Mouse (Mus musculus) fat pad, adult 2 months (tissue): ENCODE results near the gene Sp4.

ENCODE experiments used
- DNase-seq: peaks from one replicate; pipeline ENCODE4 v3.0.0-alpha.2; 2011; ENCODE audit warnings: low read depth, low spot score; ENCODE audit errors: extremely low read depth

Sp4 gene

DNA sequence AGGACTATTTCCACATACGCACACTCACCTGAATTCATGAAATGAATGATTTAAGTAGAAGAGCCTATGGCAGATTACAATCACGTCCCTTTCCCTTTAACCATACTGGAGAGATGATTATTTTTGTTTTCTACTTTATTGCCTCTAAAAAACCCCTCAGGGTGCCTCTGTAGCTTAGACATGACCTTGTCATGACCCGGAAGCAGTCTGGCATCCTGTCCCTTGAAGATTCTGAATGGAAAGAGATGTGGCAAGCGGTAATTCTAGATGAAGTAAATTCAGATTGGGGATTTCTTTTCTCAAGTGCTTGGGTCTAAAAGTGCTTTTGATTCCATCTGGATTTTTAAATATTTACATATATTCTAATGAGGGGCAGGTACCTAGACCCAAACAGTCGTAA is 24.9 kb downstream of the Sp4 start:
- DNase-seq = no peak

DNA sequence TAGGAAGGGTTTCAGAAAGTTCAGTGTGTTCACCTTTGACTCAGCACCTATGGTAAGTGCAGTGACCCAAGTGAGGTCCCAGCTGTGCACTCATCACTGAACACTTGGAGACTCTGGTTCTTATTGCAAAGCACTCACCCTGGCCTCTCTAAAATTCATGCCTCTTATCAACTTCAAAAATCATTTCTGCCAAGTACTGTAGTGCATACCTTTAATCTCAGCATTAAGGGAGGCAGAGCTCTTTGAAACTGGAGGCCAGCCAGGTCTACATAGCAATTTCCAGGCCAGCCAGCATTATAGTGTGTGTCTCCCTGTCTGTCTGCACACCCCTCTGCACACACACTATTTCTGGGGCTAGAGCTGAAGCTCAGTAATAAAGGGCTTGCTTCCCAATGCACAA is 36.3 kb downstream of the Sp4 start:
- no peak for DNase-seq

DNA sequence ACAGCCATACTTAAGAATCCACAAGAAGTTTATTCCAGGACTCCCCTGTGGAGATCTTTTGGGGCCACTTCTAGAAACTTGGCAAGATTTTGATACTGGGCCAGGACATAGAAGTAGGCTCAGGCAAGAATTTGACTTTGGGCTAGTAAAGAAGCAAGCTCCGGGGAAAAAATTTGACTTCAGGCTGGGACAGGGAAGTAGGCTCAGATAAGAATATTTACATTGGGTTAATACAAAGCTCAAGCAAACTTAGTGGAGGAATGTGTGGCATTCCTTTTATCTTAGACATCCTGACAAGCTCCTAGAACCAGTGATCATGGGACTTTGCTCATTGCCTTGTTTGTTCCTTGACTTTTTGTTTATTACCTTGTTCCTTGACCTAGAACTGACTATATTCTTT is 37.4 kb downstream of the Sp4 start:
- no peak for DNase-seq

DNA sequence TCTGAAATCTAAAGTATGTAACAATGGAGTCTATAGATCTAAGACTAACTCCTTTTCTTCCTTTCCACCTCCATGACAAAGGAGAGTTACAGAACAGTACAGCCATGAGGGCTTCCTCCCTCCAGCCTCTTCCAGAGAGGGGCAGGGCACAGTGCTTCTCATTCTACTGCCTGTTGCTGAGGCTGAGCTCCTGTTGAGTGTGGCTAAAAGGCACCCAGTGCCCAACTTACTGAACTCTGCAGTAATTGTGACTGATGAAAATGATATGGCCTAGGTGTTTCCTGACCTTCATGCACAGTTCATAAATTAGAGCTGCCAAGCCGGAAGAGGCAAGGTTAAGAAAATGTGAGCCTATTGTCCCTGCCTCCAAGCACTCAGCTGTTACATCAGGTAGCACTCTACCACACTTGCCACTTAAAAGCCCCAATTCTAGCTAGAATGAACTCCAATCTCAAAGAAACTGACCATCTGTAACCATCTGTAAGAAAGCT is 45.9 kb downstream of the Sp4 start:
- no peak for DNase-seq

DNA sequence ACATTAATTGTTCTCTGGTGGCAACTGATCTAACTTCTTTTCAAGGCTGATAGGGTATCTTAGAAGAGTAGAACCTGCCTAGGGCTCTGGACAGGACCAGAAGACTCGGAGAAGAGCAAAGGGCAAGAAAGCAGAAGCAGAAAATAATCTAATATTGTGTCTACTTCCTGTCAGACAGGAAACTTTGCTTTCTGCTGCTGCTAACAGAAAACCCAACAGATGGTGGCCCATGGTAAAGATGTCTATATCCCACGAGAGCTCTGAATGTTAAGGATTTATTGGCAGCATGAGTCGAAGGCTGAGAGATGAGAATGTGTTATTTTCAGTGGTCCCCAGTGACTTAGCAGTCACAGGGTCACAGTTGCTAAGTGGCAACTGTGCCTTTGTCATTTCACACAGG is 80.1 kb downstream of the Sp4 start:
- DNase-seq = no peak

DNA sequence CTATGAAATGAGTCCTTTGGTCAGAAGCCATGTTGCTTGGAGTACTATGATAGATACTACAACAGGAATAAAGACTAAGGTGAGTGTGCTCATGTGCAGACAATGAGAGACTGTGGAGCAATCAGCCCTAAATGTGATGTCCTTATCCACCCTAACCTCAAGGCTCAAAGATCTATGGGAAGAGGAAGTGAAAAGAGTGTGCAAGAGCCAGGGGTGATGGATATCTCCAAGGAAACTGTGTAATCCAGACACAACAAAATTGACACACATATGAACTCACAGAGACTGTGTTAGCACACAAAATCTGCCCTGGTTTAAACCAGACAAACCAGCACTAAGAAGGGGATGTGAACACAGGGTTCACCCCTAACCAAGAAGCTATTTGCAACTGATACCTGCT is 81.2 kb downstream of the Sp4 start:
- DNase-seq = no peak

DNA sequence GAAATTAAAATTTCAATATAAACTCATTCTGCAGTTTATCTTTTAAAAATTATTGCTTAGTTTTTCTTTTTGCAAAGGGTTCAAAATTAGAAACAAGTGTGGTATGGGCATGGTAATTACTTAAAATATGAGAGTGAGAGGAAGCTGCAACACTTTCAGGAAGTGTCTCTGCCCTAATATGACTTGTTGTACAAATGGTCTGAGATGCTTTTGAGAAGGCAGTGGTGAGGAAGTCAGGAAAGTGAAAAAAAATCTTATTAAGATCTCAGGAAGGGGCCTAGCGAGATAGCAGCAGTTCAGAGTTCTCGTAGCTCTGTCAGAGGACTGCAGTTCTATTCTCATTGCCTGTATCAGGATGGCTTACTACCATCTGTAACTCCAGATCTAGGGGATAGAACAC is 89.1 kb downstream of the Sp4 start:
- no peak for DNase-seq

DNA sequence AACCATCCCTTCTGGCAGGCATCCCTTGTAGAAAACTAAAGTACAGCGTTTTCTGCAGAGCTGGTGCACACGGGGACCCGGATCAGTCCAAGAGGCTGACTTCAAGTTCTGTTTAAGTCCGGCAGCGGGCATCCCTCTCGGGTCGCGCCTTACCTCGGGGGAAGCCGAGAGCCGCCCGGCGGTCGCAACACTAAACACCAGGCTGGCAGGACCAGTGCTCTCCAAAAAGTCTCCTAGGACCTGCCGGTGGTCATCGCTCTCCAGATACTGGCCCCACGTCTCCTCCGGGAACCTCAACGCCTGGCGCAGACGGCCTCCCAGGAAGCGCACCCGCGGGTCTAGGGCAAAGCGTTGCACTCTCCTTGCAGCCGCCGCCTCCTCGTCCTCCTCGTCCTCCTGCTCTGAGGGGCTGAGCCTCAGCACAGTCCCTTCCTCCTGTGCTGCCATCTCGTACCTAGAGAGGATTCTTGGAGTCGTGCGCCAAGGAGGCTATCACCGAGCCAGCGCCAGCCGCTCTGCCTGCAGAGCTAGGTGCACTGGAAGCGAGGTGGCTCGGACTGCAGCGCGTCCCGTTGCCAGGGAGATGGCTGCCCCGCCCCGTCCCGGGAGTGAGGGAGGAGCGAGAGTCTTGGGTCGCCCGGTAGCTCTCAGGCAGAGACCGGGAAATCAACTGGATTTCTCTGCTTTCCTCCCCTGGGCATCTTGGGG is 102.7 kb downstream of the Sp4 start, which contains the start of gene Dnah11:
TSS of gene Dnah11 (minus strand) at position 658 of the 708 bp plus-strand sequence.
- DNase-seq = no peak

DNA sequence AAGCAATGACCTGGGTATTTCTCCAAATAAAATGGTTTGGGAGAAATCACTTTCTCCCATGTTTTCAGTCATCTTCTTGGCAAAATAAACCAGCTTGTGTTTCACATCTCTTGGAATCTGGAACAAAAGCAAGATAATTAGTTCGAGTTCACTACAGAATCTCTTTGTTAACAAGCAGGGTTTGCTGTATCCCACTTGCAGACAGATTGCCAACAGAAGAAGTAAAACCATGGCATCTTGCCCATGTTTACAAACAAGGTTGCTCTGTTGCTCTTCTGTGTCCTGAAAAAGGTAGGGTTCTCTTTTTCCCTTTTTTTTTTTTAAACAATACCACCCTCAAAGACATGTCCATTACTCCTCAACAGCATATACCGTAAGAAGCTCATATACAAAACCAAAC is 104.7 kb downstream of the Sp4 start:
- DNase-seq = no peak

DNA sequence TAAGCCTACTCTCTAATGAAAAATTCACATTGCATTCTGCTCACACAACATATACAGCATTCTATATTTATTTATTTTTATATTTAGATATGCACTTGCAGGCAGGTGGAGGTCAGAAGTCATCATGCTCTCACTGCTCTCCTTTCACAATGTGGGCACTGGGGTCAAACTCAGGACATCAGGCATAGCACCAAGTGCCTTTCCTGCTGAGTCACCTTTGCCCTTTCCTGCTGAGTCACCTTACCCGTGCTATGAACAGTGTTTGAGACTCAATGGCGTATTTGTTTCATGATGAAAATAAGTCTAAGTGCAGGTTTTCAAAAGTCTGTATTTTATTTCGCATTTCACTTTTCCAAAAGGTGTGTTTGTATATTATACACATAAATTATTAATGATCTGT is 111.7 kb downstream of the Sp4 start:
- DNase-seq = no peak

DNA sequence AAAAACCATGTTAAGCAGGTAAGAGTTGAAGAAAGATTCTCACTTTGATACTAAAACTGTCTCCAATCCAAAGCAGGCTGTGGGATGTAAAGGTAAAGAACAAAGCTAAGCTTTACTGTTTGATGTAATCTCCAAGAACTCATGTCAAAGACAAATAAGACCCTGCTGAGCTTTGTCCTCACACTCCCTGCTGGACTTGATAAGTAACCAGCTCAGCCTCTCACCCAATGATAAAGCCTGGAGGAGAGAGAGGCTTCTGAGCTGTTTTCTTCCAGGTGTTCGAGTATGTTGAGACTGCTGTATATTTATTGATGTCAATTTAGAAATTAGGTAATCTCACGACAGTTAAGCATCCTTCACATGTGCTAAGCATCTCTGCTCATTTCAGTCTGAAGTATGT is 113.6 kb downstream of the Sp4 start:
- no peak for DNase-seq

DNA sequence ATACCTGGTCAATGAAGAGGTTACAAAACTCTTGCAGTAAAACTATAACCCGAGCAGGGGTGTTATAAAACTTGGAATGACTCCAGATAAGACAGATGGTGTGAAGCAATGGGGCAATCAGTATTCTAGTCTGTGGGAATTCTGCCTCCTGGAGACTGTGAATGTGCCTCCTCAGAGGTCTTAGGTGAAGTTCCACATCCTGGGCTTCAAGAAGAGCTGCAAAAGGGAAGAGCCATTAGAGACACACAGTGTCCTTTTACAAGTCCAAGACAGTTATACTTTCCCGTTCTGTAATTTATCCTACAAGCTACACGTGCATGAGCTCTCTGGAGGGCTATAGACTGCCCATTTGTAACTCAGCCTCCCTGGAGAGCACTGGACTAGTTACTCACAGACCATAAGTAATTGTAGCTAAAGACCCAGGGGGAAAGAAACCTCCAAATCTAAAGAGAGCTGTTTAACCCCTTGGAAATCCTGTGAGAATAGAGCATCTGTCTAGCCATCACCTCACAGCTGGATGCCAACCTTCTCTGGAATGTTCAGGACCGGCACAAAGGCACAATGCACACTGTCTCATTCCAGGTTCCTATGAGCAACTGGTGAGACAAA is 114.3 kb downstream of the Sp4 start:
- no peak for DNase-seq

DNA sequence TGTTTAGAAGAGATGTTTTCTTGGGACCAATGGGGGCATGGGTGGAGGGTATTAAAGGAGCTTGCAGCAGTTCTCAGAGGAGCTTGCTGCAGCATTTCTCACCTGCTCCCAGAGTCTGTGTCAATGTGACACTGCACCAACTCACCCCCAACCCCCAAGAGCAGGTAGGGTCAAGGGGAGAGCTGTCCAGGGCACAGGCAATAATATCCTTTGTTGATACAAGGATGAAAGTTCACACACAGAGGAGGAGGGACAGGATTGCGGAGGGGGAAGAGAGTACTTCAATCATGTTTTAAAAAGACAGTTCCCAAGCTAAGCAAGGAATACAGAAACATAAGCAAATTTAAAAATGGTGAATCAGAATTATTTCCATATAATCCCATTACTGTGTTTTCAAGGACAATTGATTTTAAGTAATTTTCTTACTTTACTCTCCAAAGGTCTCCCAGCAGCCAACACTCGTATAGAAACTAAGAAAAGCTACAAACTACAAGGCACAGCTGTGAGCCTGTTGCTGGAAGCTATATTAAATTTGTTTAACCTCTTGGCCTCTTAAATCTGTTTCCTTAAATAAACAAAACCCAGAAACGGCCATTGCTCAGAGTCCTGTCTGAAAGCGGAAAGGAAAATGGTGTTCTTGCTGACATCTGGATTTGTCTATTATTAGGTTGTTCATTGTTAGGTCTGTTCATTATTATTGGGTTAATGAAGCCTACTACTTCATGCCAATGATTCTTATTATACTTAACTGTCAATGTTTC is 114.9 kb downstream of the Sp4 start:
- DNase-seq = no peak
